Mouse (Mus musculus): ENCODE measurements around the gene Rbfox3. TPM values are rescaled to one million over a fixed set of nuclear protein-coding genes. Genes with fewer than 3 reads are reported as not detected.

Rbfox3 gene
- polyA plus RNA-seq, 1 experiment from 2014 or later, result 0.06 TPM

DNA sequence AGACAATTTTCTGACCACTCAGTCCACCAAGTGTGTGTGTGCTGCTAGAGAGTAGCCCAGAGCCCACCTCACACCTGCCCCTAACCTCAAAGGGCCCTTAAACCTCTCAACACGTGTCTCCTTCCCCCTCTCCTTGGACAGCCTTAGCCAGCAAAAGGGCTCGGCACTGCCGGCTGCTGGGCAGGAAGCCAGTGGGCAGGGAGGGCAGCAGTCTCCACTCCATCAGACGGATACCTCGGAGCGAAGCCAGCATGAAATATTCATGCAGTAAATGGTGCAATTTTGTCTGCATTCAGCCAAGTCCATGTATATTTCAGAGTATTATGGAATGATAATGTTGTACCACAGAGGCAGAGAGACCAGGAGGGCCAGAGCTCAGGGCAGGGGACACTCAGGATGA, 366.8 kb downstream of the Rbfox3 start:
- no peak for ATAC-seq (replicated peaks; ENCODE audit: insufficient number of reproducible peaks, insufficient read depth, low FRiP score, low read depth)
- Histone ChIP-seq H3K27ac (no peak overlapping the region), H3K4me3 (no peak overlapping the region), H3K4me2 (no peak overlapping the region), H3K9me3 (replicated peaks) (no peaks in the 10 kb centered on the region), H3K27me3 (peaks cover 48% of the 10 kb centered on the region), H3K9ac (no peak overlapping the region), H3K36me3 (no peaks in the 10 kb centered on the region), H3K4me1 (replicated peaks) (no peaks in the 10 kb centered on the region)
- WGBS, result 54% methylated on average over 6 of the region's 6 CpGs

DNA sequence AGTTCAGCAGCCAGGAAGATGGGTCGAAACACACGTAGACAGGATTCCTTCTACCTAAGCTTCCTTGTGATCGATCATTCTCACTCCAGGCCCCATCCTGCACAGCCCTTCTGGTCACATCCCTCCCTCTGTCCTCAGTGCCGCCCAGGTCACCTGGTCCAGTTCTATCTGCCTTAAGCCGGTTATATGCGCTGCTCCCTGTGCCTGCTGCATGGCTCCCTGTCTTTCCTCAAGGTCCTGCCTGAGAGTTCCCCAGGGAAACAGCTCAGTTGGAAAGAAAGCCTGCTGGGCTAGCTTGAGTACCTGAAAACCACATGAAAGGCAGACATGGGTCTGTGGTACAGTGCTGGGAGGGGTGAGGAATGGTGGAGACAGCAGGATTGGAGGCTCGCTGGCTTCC, 368.5 kb downstream of the Rbfox3 start:
- no peaks in the 10 kb centered on the region for H3K4me1 ChIP-seq (replicated peaks)
- H3K9me3 ChIP-seq (replicated peaks), result no peaks in the 10 kb centered on the region
- H3K36me3 ChIP-seq, result no peaks in the 10 kb centered on the region
- WGBS, result 59% methylated on average over 7 of the region's 7 CpGs
- peaks cover 42% of the 10 kb centered on the region for H3K27me3 ChIP-seq
- H3K4me3 ChIP-seq, result no peak overlapping the region
- H3K9ac ChIP-seq, result no peak overlapping the region
- no peak for ATAC-seq (replicated peaks; ENCODE audit: insufficient number of reproducible peaks, insufficient read depth, low FRiP score, low read depth)
- H3K4me2 ChIP-seq, result no peak overlapping the region
- no peak overlapping the region for H3K27ac ChIP-seq

DNA sequence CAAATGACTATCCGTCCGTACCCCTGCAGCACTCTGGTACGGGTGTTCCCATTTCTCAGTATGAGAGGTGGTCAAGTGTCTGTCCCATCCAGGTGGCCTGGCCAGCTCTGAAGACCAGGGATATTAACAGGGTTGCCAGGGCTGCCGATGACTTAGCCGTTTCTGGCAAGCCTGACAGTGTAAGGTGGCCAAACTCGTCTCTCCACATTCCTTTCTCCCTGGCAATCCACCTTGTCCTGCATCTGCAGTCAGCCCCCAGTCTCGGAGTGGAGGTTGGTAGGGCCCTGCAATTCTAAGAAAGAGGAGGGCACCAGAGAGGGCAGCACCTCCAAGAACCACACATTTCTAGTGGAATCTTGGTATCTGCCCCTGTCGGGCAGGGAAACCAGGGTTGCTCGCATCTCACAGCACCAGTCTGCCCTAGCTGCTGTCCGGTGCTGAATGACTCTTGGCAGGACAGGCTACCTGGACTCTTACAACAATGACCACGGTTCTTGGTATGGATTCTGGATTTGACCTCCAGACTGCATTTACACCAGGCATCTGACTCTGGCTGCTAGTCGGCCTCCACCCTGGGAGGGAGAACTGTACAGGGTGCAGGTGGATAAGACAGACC, 370.9 kb downstream of the Rbfox3 start:
- ATAC-seq (replicated peaks; ENCODE audit: insufficient number of reproducible peaks, insufficient read depth, low FRiP score, low read depth), result no peak
- no peak overlapping the region for H3K9ac ChIP-seq
- no peaks in the 10 kb centered on the region for H3K9me3 ChIP-seq (replicated peaks)
- no peak overlapping the region for H3K4me3 ChIP-seq
- peaks cover 43% of the 10 kb centered on the region for H3K27me3 ChIP-seq
- H3K4me2 ChIP-seq, result no peak overlapping the region
- 51% methylated on average over 12 of the region's 12 CpGs for WGBS
- H3K36me3 ChIP-seq, result no peaks in the 10 kb centered on the region
- H3K27ac ChIP-seq, result no peak overlapping the region
- H3K4me1 ChIP-seq (replicated peaks), result no peaks in the 10 kb centered on the region

DNA sequence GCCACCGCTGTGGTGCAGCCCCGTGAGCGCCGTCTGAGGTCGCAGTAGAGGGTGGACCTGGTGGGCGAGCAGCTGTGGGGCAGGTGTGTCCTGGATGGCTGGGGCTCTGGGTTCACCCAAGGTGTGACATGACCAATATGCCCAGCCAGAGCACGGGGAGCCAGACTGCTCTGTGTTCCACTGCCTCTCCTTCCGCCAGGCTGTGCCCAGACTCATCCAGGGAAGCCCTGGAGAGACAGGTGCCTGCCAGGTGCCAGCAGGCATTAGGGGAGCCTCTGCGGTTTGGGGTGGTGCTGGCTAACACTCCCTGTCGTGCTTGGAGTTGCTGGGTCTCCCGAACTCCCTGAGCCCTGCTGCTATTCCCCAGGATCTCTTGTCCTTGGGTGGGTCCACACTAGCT, 373.4 kb downstream of the Rbfox3 start:
- Histone ChIP-seq H3K9me3 (replicated peaks) (no peaks in the 10 kb centered on the region), H3K4me3 (no peak overlapping the region), H3K4me1 (replicated peaks) (no peaks in the 10 kb centered on the region), H3K27me3 (peaks cover 48% of the 10 kb centered on the region), H3K9ac (no peak overlapping the region), H3K4me2 (no peak overlapping the region), H3K36me3 (no peaks in the 10 kb centered on the region), H3K27ac (no peak overlapping the region)
- WGBS, result 79% methylated on average over 11 of the region's 11 CpGs
- no peak for ATAC-seq (replicated peaks; ENCODE audit: insufficient number of reproducible peaks, insufficient read depth, low FRiP score, low read depth)

DNA sequence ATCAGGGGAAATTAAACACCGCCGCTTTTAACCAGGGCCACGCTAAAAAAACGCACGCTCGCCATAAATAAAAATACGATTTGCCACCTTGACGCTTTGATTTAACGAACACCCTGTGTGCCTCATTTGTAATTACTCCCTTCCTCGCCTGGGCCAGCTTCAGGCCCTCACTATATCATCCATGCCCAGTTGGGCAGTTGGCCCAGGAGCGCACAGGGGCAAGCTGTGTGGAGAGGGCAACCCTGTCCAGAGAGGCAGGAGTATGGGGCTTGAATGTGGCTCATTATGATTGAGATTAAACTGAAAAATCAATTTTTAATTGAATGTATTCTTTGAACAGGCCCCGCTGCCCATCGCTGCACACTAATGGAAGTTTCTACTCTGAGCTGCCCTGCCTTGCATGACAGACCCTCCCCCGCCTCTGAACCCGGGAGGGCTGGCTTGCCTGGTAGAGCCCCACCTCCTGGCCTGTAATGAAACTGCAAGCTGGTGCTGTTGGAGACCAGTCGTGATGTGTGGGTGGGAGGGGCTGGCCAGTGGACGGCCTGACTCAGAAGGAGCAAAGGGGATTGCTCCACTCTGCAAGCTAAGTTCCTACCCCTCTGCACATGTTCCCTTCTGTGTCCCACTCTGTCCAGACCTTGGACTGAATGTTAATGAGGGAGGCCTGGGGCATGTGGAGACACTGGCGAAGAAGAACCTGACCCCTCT, 376.9 kb downstream of the Rbfox3 start:
- Histone ChIP-seq H3K36me3 (no peaks in the 10 kb centered on the region), H3K27me3 (peaks cover 37% of the 10 kb centered on the region), H3K9ac (no peak overlapping the region), H3K4me3 (no peak overlapping the region), H3K4me1 (replicated peaks) (peaks cover 4% of the 10 kb centered on the region), H3K27ac (no peak overlapping the region), H3K4me2 (no peak overlapping the region), H3K9me3 (replicated peaks) (no peaks in the 10 kb centered on the region)
- no peak for ATAC-seq (replicated peaks; ENCODE audit: insufficient number of reproducible peaks, insufficient read depth, low FRiP score, low read depth)
- WGBS, result 31% methylated on average over 18 of the region's 18 CpGs

DNA sequence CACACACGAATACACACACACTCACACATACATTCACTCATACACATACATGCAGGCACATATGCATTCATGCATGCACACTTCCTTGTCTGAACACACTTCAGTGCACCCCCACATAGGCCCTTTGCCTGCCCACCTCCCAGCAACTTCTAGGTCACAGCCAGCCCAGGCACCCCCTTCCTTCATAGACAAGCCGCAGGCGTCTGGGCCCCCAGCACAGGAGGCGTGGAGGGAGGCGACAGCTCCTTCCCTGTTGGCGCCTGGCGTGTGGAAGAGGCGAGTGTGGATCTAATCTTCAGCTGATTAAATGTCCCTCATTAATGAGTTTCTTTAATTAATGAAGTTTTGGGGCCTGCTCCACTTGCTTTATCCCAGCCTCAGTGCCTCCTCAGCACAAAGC, 381.1 kb downstream of the Rbfox3 start:
- H3K36me3 ChIP-seq, result no peaks in the 10 kb centered on the region
- no peaks in the 10 kb centered on the region for H3K9me3 ChIP-seq (replicated peaks)
- H3K4me1 ChIP-seq (replicated peaks), result peaks cover 5% of the 10 kb centered on the region
- H3K4me2 ChIP-seq, result no peak overlapping the region
- no peak overlapping the region for H3K27ac ChIP-seq
- peaks cover 33% of the 10 kb centered on the region for H3K27me3 ChIP-seq
- 67% methylated on average over 8 of the region's 8 CpGs for WGBS
- no peak overlapping the region for H3K9ac ChIP-seq
- ATAC-seq (replicated peaks; ENCODE audit: insufficient number of reproducible peaks, insufficient read depth, low FRiP score, low read depth), result no peak
- no peak overlapping the region for H3K4me3 ChIP-seq

DNA sequence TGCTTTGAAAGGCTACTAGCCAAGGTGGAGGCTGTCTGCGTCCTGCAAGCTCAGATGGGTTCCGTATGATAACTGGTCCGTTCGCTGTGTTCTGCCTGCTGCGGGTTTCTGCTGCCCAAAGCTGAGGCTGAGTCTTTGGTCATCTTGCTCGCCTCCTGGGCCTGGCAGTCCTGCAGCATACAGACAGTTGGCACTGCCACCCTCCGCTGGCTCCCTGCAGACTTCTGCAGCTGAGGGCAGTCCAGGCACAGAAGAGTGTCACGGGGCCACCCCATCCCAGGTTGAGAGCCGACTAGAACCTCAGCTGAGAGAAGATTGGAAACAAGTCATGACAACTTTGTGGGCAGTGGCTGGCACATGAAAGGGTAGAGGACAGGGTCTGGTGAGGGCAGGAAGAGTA, 382.6 kb downstream of the Rbfox3 start:
- no peak for ATAC-seq (replicated peaks; ENCODE audit: insufficient number of reproducible peaks, insufficient read depth, low FRiP score, low read depth)
- Histone ChIP-seq H3K4me3 (no peak overlapping the region), H3K4me1 (replicated peaks) (peaks cover 5% of the 10 kb centered on the region), H3K27ac (no peak overlapping the region), H3K27me3 (peaks cover 21% of the 10 kb centered on the region; the same call in 1 of the 2 replicates), H3K9me3 (replicated peaks) (no peaks in the 10 kb centered on the region), H3K4me2 (no peak overlapping the region), H3K9ac (no peak overlapping the region), H3K36me3 (no peaks in the 10 kb centered on the region)
- WGBS, result 89% methylated on average over 9 of the region's 9 CpGs

DNA sequence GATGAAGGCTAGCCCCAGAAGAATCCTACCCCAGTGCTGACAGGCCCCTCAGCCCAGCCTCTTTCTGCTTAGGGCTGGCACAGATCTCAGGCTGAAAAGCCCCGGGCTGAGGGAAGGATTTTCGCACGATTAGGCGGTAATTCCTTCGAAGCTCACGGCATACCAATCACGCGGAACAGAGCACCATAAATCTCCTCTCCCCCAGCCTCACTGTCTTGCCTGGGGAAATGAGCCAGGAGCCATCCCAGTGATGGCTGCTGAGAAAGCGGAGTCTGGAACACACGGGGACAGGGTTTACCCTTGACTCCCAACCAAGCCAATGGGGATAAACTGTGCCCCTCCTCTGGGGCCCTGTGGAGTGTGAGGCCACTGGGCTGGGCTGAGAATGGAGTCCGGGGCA, 386.3 kb downstream of the Rbfox3 start:
- no peaks in the 10 kb centered on the region for H3K9me3 ChIP-seq (replicated peaks)

DNA sequence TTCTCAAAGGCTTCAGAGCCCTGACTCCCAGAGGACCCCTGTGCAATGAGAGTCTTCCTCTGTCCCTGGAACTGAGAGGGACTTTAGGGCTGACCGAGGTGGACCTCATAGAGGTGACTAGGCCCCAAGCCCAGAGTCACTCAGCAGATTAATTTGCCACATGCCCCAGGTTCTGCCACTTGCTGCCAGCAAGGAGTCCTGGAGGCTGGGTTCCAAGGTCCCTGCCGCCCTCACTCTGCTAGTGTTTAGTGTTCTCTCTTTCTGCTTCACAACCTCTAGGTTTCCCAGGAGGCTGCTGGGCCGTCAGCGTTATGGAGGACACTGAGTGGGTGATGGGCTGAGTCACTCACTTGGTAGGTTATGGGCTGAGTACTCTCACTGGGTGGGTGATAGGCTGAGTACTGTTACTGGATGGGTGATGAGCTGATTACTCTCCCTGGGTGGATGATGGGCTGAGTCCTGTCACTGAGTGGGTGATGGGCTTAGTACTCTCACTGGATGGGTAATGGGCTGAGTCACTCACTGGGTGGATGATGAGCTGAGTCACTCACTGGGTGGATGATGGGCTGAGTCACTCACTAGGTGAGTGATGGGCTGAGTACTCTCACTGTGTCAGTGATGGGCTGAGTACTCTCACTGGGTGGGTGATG, 387.8 kb downstream of the Rbfox3 start:
- WGBS, result 78% methylated on average over 4 of the region's 4 CpGs
- no peak overlapping the region for H3K4me2 ChIP-seq
- H3K4me3 ChIP-seq, result no peak overlapping the region
- H3K27me3 ChIP-seq, result 0 out of 2 replicates have a peak, but pooled peaks cover 7% of the 10 kb centered on the region
- no peaks in the 10 kb centered on the region for H3K9me3 ChIP-seq (replicated peaks)
- no peaks in the 10 kb centered on the region for H3K36me3 ChIP-seq
- no peak for ATAC-seq (replicated peaks; ENCODE audit: insufficient number of reproducible peaks, insufficient read depth, low FRiP score, low read depth)
- H3K9ac ChIP-seq, result no peak overlapping the region
- H3K4me1 ChIP-seq (replicated peaks), result peaks cover 6% of the 10 kb centered on the region; the same call in 1 of the 2 replicates
- H3K27ac ChIP-seq, result no peak overlapping the region

More for the DNA sequence above, 386.3 kb downstream of the Rbfox3 start:
- Histone ChIP-seq H3K4me2 (no peak overlapping the region), H3K4me3 (no peak overlapping the region), H3K9ac (no peak overlapping the region), H3K27ac (no peak overlapping the region), H3K27me3 (0 out of 2 replicates have a peak, but pooled peaks cover 3% of the 10 kb centered on the region), H3K36me3 (no peaks in the 10 kb centered on the region), H3K4me1 (replicated peaks) (peaks cover 5% of the 10 kb centered on the region)
- no peak for ATAC-seq (replicated peaks; ENCODE audit: insufficient number of reproducible peaks, insufficient read depth, low FRiP score, low read depth)
- 65% methylated on average over 11 of the region's 11 CpGs for WGBS

DNA sequence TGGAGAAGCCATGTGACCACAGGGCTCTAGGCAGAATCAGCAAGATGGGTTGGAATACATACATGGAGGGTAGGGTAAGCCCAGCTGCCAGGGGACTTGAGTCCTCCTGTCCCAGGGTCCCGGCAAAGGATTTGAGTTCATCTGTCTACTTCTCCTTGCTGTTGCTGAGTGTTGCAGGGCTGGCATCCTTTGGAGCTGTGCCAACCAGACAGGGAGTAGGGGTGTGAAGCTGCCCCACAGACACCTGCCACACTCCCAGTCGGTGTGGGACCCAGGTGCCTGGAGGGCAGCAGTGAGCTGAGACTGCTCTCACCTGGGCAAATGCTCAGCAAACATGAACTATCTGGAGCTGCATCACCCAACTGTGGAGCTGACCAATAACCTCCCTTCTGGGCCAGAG, 390.5 kb downstream of the Rbfox3 start:
- H3K4me1 ChIP-seq (replicated peaks), result peaks cover 7% of the 10 kb centered on the region; the same call in 1 of the 2 replicates
- no peak overlapping the region for H3K4me2 ChIP-seq
- no peak overlapping the region for H3K4me3 ChIP-seq
- H3K27ac ChIP-seq, result no peak overlapping the region
- H3K36me3 ChIP-seq, result no peaks in the 10 kb centered on the region
- 75% methylated on average over 2 of the region's 2 CpGs for WGBS
- no peak for ATAC-seq (replicated peaks; ENCODE audit: insufficient number of reproducible peaks, insufficient read depth, low FRiP score, low read depth)
- H3K27me3 ChIP-seq, result peaks cover 17% of the 10 kb centered on the region; the same call in 1 of the 2 replicates
- H3K9me3 ChIP-seq (replicated peaks), result no peaks in the 10 kb centered on the region
- H3K9ac ChIP-seq, result no peak overlapping the region

DNA sequence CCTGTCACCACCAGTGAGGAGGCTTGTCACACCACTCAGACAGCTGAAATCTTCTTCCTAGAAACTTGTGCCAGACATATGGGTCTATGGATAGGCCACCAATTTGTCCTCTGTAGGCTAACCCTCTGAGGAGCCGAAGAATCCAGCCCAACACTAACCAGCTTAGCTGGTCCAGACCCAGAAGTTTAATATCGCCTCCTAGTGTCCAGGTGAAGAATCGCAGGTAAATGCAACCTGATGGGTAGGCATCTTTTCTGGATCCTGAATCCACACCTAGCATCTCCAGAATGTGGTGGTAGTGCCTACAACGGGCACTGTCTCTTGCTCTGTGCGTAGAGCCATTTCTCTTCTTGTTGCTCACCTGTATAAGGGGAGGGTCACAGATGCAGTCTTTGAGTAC, 391.1 kb downstream of the Rbfox3 start:
- Histone ChIP-seq H3K27ac (no peak overlapping the region), H3K4me3 (no peak overlapping the region), H3K9me3 (replicated peaks) (no peaks in the 10 kb centered on the region), H3K27me3 (peaks cover 22% of the 10 kb centered on the region; the same call in 1 of the 2 replicates), H3K4me2 (no peak overlapping the region), H3K9ac (no peak overlapping the region), H3K36me3 (no peaks in the 10 kb centered on the region), H3K4me1 (replicated peaks) (peaks cover 7% of the 10 kb centered on the region; the same call in 1 of the 2 replicates)
- 49% methylated on average over 5 of the region's 5 CpGs for WGBS
- no peak for ATAC-seq (replicated peaks; ENCODE audit: insufficient number of reproducible peaks, insufficient read depth, low FRiP score, low read depth)
